Mouse (Mus musculus): ENCODE data around the gene Hoxa5. TPM values are rescaled to one million over a fixed set of nuclear protein-coding genes. Genes with fewer than 3 reads are reported as not detected.

The Hoxa5 gene
- total RNA-seq, 1 experiment from 2014 or later: not detected

GRCm38 (mm10) chr6:52160511-52161335, 43.7 kb downstream of the Hoxa5 start:
- ATAC-seq (ENCODE audit: extremely low read depth, insufficient number of reproducible peaks, low FRiP score, poor library complexity, severe bottlenecking): no peak

GRCm38 (mm10) chr6:52159979-52160378, 44.4 kb downstream of the Hoxa5 start:
- ATAC-seq (ENCODE audit: extremely low read depth, insufficient number of reproducible peaks, low FRiP score, poor library complexity, severe bottlenecking): no peak

- no peak for ATAC-seq (ENCODE audit: extremely low read depth, insufficient number of reproducible peaks, low FRiP score, poor library complexity, severe bottlenecking)
Measured at GRCm38 (mm10) chr6:52159164-52159761, 45.1 kb downstream of the Hoxa5 start.

GRCm38 (mm10) chr6:52158276-52159051, 45.9 kb downstream of the Hoxa5 start, which contains the start of gene Hoxa1:
Gene Hoxa1 (minus strand): TSS chr6:52158317.
- ATAC-seq (ENCODE audit: extremely low read depth, insufficient number of reproducible peaks, low FRiP score, poor library complexity, severe bottlenecking): peak; percentile 27; the same call in 1 of the 2 replicates

- no peak for ATAC-seq (ENCODE audit: extremely low read depth, insufficient number of reproducible peaks, low FRiP score, poor library complexity, severe bottlenecking)
Measured at GRCm38 (mm10) chr6:52157466-52158275, 46.7 kb downstream of the Hoxa5 start.

GRCm38 (mm10) chr6:52156551-52157200, 47.7 kb downstream of the Hoxa5 start:
- ATAC-seq (ENCODE audit: extremely low read depth, insufficient number of reproducible peaks, low FRiP score, poor library complexity, severe bottlenecking): no peak

GRCm38 (mm10) chr6:52155471-52155870, 48.9 kb downstream of the Hoxa5 start:
- ATAC-seq (ENCODE audit: extremely low read depth, insufficient number of reproducible peaks, low FRiP score, poor library complexity, severe bottlenecking): no peak

GRCm38 (mm10) chr6:52154044-52154443, 50.3 kb downstream of the Hoxa5 start:
- no peak for ATAC-seq (ENCODE audit: extremely low read depth, insufficient number of reproducible peaks, low FRiP score, poor library complexity, severe bottlenecking)

GRCm38 (mm10) chr6:52153270-52153669, 51.1 kb downstream of the Hoxa5 start:
- no peak for ATAC-seq (ENCODE audit: extremely low read depth, insufficient number of reproducible peaks, low FRiP score, poor library complexity, severe bottlenecking)

GRCm38 (mm10) chr6:52152226-52153193, 51.9 kb downstream of the Hoxa5 start:
- no peak for ATAC-seq (ENCODE audit: extremely low read depth, insufficient number of reproducible peaks, low FRiP score, poor library complexity, severe bottlenecking)

Other genes starting within 250 kb of the Hoxa5 start
- gene Skap2, start 192.0 kb downstream of the Hoxa5 start, total RNA-seq (2017): 348 and 404 TPM in 2 replicates
- not detected in 2 replicates for gene Hoxa1, start 46.3 kb downstream of the Hoxa5 start, total RNA-seq (2017)
- gene Hoxa2, start 39.8 kb downstream of the Hoxa5 start, total RNA-seq (2017): not detected in 2 replicates
- gene 5730596B20Rik, start 27.1 kb downstream of the Hoxa5 start, total RNA-seq (2017): not detected in 2 replicates
- gene Hoxa4, start 12.8 kb downstream of the Hoxa5 start, total RNA-seq (2017): not detected in 2 replicates
- gene Hoxa6, start 4.1 kb upstream of the Hoxa5 start, total RNA-seq (2017): not detected in 2 replicates
- not detected in 2 replicates for gene Hoxa3, start 8.7 kb upstream of the Hoxa5 start, total RNA-seq (2017)
- not detected in 2 replicates for gene Gm28308, start 8.8 kb upstream of the Hoxa5 start, total RNA-seq (2017)
- 0.61 TPM in 1 of 2 replicates, not detected in the other for gene Hoxa7, start 17.3 kb upstream of the Hoxa5 start, total RNA-seq (2017)
- not detected in 2 replicates for gene Hoxa9, start 26.5 kb upstream of the Hoxa5 start, total RNA-seq (2017)
- gene Hoxa10, start 36.3 kb upstream of the Hoxa5 start, total RNA-seq (2017): not detected in 2 replicates
- gene Hoxa11, start 41.2 kb upstream of the Hoxa5 start, total RNA-seq (2017): not detected in 2 replicates
- gene Hoxa13, start 56.3 kb upstream of the Hoxa5 start, total RNA-seq (2017): not detected in 2 replicates
- gene Evx1, start 108.9 kb upstream of the Hoxa5 start, total RNA-seq (2017): not detected in 2 replicates

Data from neutrophil, adult 5-6 weeks (primary cell).